11 mouse cellular contexts compared by ENCODE assay signal in the genomic region with DNA sequence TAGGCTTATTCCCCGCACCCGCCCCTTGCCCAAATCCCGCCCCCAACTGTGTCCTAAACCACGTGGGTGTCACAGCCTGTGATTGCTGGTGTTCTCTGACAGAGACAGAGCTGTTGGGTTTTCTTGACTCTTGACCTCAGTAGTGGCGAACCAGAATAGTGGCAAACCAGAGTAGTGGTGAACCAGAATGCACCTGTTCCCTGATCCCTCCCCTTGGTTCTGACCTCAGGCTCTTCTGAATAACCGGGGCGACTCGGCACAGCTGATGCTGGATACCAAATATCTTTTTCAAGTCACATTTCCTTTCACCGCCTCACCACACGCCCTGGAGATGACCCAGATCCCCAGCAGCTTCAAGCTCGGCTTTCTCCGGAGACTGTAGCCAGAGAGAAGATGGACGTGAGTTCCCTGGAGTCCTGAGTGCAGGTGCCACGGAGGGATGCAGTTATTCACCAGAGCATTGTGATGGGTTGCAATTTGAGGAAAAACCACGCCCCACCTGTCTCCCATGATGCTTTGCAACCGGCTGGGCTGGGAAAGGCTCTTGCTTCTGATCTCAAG. TPM values are rescaled to one million over a fixed set of nuclear protein-coding genes. Genes with fewer than 3 reads are reported as not detected.
DNase-seq lines count a peak whose midpoint lies in the region; ATAC-seq and TF ChIP-seq lines count a peak whose summit lies in the region.
"Had no signal": no experiment of that assay in that cellular context is flagged by ENCODE, and none has a peak within 500 bp of the region (broad histone marks: within the 10 kb centered on the region; RNA-seq: fewer than 3 reads in every experiment).

No protein-coding gene starts in this region.

- H3K27ac ChIP-seq in hindbrain, postnatal 0 days: no peak overlapping the region
- H3K27ac ChIP-seq in neural tube, embryonic 15.5 days (replicated peaks): no peak overlapping the region

- no peaks in the 10 kb centered on the region for H3K27me3 ChIP-seq in hindbrain, postnatal 0 days (ENCODE audit: insufficient read depth, low read length)
- H3K27me3 ChIP-seq in neural tube, embryonic 15.5 days (replicated peaks): no peaks in the 10 kb centered on the region

- DNase-seq in lung, postnatal 36 days: peak; percentile 25
- DNase-seq in lung, postnatal 4 days: no peak
- DNase-seq in cerebellum, postnatal 25 days: peak; percentile 54 to 68
- DNase-seq in hindbrain, postnatal 0 days (ENCODE audit: low spot score): no peak
- no peak for DNase-seq in urinary bladder, postnatal 25 days (ENCODE audit: low spot score)
- DNase-seq in kidney, postnatal 4 days: no peak
- DNase-seq: adrenal gland, postnatal 10 days; layer of hippocampus, postnatal 36 days; thymus, postnatal 14 days had no signal

- H3K4me2 ChIP-seq in hindbrain, postnatal 0 days (ENCODE audit: low read depth, low read length): 0 out of 2 replicates have a peak overlapping the region, but pooled peaks have one; percentile 1
- H3K4me2 ChIP-seq in neural tube, embryonic 15.5 days: peak overlapping the region; percentile 35

- WGBS in hindbrain, postnatal 0 days: 31% methylated on average over 16 of the region's 16 CpGs
- WGBS in neural tube, embryonic 15.5 days: 35% methylated on average over 16 of the region's 16 CpGs

- no peaks in the 10 kb centered on the region for H3K36me3 ChIP-seq in hindbrain, postnatal 0 days (ENCODE audit: insufficient read depth, low read length)
- no peaks in the 10 kb centered on the region for H3K36me3 ChIP-seq in neural tube, embryonic 15.5 days

- no peak for TF ChIP-seq CTCF in hindbrain, postnatal 0 days (IDR thresholded peaks at IDR 0.05; ENCODE audit: low read depth)

- ATAC-seq in hindbrain, postnatal 0 days: peak; percentile 47; the same call in 1 of the 2 replicates
- ATAC-seq in neural tube, embryonic 15.5 days (ENCODE audit: low FRiP score): no peak

- no peak overlapping the region for H3K4me3 ChIP-seq in hindbrain, postnatal 0 days (ENCODE audit: low read length)
- no peak overlapping the region for H3K4me3 ChIP-seq in neural tube, embryonic 15.5 days (replicated peaks)

- no peak overlapping the region for H3K9ac ChIP-seq in hindbrain, postnatal 0 days (replicated peaks; ENCODE audit: low read length)
- H3K9ac ChIP-seq in neural tube, embryonic 15.5 days (replicated peaks): no peak overlapping the region

- H3K9me3 ChIP-seq in hindbrain, postnatal 0 days (ENCODE audit: low read length): no peaks in the 10 kb centered on the region
- H3K9me3 ChIP-seq in neural tube, embryonic 15.5 days (replicated peaks): no peaks in the 10 kb centered on the region

- H3K4me1 ChIP-seq in hindbrain, postnatal 0 days (ENCODE audit: insufficient read depth, low read length): no peaks in the 10 kb centered on the region
- H3K4me1 ChIP-seq in neural tube, embryonic 15.5 days: no peaks in the 10 kb centered on the region; the same call in 1 of the 2 replicates

RNA-seq across cellular contexts. Expression of gene Gnb5, which starts 2.3 kb away (rescaled TPM):
- 92.1 and 96.0 TPM in 2 replicates for total RNA-seq in hindbrain, postnatal 0 days (2014; rRNA removed)
- polyA plus RNA-seq in hindbrain, postnatal 0 days (2015; fragmentation: Nextera tagmentation; extraction: Ambion mirVana): 98.6 and 104 TPM in 2 replicates
- 85.1 and 97.4 TPM in 2 replicates for polyA plus RNA-seq in neural tube, embryonic 15.5 days (2015; fragmentation: Nextera tagmentation; extraction: Ambion mirVana)

RNA-seq across cellular contexts. Expression of gene Bcl2l10, which starts 43.8 kb away (rescaled TPM):
- total RNA-seq in hindbrain, postnatal 0 days (2014; rRNA removed): 0.73 TPM in 1 of 2 replicates, not detected in the other
- polyA plus RNA-seq in hindbrain, postnatal 0 days (2015; fragmentation: Nextera tagmentation; extraction: Ambion mirVana): not detected in 2 replicates
- not detected in 2 replicates for polyA plus RNA-seq in neural tube, embryonic 15.5 days (2015; fragmentation: Nextera tagmentation; extraction: Ambion mirVana)
- total RNA-seq: neutrophil, adult 5-6 weeks had no signal

Comparison
In these comparisons a context has a peak if more than half of its experiments do, and no peak if none do; other contexts are left out.
1. DNase-seq: peak in lung, postnatal 36 days (single experiment) and cerebellum, postnatal 25 days (2 of 2); none in lung, postnatal 4 days (0 of 2), hindbrain, postnatal 0 days (single experiment), urinary bladder, postnatal 25 days (single experiment) and kidney, postnatal 4 days (0 of 2).